Mouse (Mus musculus) testis, adult 2 months (tissue): ENCODE measurements around the gene Aldh3b2.

Experiments used
- CTCF ChIP-seq: fragments of 200-500 bp; IDR thresholded peaks from 2 replicates; pipeline ENCODE4 v1.5.1; 2012; ENCODE audit warnings: low read depth, mild to moderate bottlenecking, inconsistent platforms, low read length, moderate library complexity; ENCODE audit not compliant: control insufficient read depth, insufficient read depth, insufficient replicate concordance
- POLR2A ChIP-seq: fragments of 200-500 bp; IDR thresholded peaks from 2 replicates; pipeline ENCODE4 v1.6.1; 2012; ENCODE audit warnings: low read depth, mild to moderate bottlenecking, inconsistent platforms, low read length, moderate library complexity; ENCODE audit not compliant: control insufficient read depth

DNA sequence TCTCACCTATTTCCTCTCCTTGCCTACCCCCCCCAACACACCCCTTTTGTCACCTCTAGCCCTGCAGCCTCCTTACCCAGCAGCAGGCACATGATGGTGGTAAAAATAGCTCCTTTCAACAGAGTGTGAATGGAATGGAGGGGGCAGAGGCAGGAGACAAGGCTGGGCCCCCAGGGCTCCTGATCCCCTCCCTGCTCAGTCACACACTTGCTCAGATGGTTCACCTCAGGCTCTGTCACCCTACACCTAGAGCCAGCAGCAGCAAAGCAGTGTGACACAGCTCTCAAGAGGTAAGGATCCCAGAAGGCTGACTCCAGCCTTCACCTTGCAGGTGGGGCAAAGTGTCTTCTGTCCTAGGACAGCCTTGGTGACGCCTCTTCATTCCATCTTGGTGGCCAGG, 31.0 kb downstream of the Aldh3b2 start, which contains the start of gene Doc2g:
- TF ChIP-seq POLR2A, result no peak
- no peak for TF ChIP-seq CTCF
